Mouse (Mus musculus) ES-E14 (cell line): Measurements from ENCODE around the gene Bloc1s6.

Experiments used
- CHD2 ChIP-seq: IDR thresholded peaks from 2 replicates; pipeline ENCODE4 v1.6.1; 2014; ENCODE audit warnings: mild to moderate bottlenecking, low read depth, low read length, inconsistent platforms
- HCFC1 ChIP-seq: IDR thresholded peaks from 2 replicates; pipeline ENCODE4 v1.6.1; 2012; ENCODE audit warnings: low read length, inconsistent platforms, borderline replicate concordance; ENCODE audit not compliant: insufficient read depth
- MAFK ChIP-seq: IDR thresholded peaks from 2 replicates; pipeline ENCODE4 v1.6.1; 2014; ENCODE audit warnings: mild to moderate bottlenecking, low read depth, low read length, inconsistent platforms; ENCODE audit not compliant: insufficient read depth
- ZC3H11A ChIP-seq: IDR thresholded peaks from 2 replicates; pipeline ENCODE4 v1.6.1; 2012; ENCODE audit warnings: low read depth, mild to moderate bottlenecking, inconsistent platforms, low read length, borderline replicate concordance

DNA sequence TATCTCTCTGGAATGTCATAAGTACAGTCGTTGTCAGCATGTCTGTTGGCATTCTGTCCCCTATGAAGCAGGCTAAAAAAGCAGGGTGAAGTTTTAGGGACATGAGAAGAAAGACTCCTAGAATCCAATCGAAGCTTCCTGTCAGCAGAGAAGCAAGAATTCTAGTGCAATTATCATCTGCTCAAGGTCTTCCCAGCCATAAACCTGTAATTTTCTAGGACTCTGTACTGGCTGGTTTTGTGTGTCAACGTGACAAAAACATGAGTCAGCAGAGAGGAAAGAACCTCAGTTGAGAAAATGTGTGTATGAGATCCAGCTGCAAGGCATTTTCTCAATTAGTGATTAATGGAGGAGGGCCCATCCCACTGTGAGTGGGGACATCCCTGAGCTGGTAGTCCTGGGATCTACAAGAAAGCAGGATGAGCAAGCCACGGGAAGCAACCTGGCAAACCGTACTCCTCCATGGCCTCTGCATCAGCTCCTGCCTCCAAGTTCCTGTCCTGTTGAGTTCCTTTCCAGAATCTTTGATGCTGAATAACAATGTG is 23.1 kb upstream of the Bloc1s6 start:
- TF ChIP-seq HCFC1 (no peak), ZC3H11A (no peak), MAFK (no peak), CHD2 (no peak)
